26 mouse cellular contexts compared by ENCODE assay signal in the genomic region with DNA sequence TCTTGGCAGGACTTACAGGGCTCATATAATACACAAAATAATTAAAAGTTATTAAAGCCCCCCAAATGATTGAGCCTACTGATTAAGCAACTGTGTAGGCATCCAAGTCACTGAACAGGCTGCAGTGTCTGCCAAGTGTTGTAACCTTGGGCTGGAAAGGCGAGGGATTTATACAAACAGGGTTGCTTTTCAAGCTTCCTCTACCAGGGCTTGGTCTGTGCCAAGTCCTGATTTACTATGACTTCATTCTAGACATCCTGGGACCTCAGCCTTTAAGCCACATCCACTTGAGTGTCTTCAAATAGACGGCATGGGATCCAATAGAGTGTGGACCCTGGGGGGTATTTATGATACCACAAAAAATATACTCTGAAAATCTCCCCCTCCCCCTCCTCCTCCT. TPM values are rescaled to one million over a fixed set of nuclear protein-coding genes. Genes with fewer than 3 reads are reported as not detected.
DNase-seq lines count a peak whose midpoint lies in the region; ATAC-seq lines count a peak whose summit lies in the region.
"Had no signal": no experiment of that assay in that cellular context is flagged by ENCODE, and none has a peak within 500 bp of the region (broad histone marks: within the 10 kb centered on the region; RNA-seq: fewer than 3 reads in every experiment).

No protein-coding gene starts in this region.

- H3K4me2 ChIP-seq in heart, embryonic 12.5 days: no peak overlapping the region
- H3K4me2 ChIP-seq in lung, embryonic 16.5 days (ENCODE audit: low read depth, low read length): no peak overlapping the region
- H3K4me2 ChIP-seq: forebrain, embryonic 12.5 days; heart, embryonic 13.5 days; hindbrain, embryonic 15.5 days; limb, embryonic 15.5 days; midbrain, embryonic 13.5 days; neural tube, embryonic 13.5 days had no signal

- 75% methylated on average over 2 of the region's 2 CpGs for WGBS in heart, embryonic 12.5 days
- 20% methylated on average over 2 of the region's 2 CpGs for WGBS in lung, embryonic 16.5 days

- H3K4me1 ChIP-seq in heart, embryonic 12.5 days (replicated peaks): no peaks in the 10 kb centered on the region
- peaks cover 10% of the 10 kb centered on the region for H3K4me1 ChIP-seq in lung, embryonic 16.5 days (replicated peaks; ENCODE audit: control insufficient read depth, insufficient read depth, low read length)
- H3K4me1 ChIP-seq: heart, embryonic 13.5 days; hindbrain, embryonic 15.5 days; neural tube, embryonic 13.5 days had no signal

- no peaks in the 10 kb centered on the region for H3K36me3 ChIP-seq in heart, embryonic 12.5 days
- no peaks in the 10 kb centered on the region for H3K36me3 ChIP-seq in lung, embryonic 16.5 days (ENCODE audit: control insufficient read depth, insufficient read depth, low read length)
- H3K36me3 ChIP-seq: forebrain, embryonic 12.5 days; G1E; heart, embryonic 13.5 days; hindbrain, embryonic 15.5 days; limb, embryonic 15.5 days; midbrain, embryonic 13.5 days; neural tube, embryonic 13.5 days had no signal

- H3K9me3 ChIP-seq in heart, embryonic 12.5 days (replicated peaks): 0 out of 2 replicates have a peak, but pooled peaks cover 2% of the 10 kb centered on the region
- H3K9me3 ChIP-seq in lung, embryonic 16.5 days (ENCODE audit: control insufficient read depth, low read length): no peaks in the 10 kb centered on the region
- H3K9me3 ChIP-seq: forebrain, embryonic 12.5 days; heart, embryonic 13.5 days; hindbrain, embryonic 15.5 days; limb, embryonic 15.5 days; midbrain, embryonic 13.5 days; neural tube, embryonic 13.5 days had no signal

- H3K9ac ChIP-seq in heart, embryonic 12.5 days: no peak overlapping the region
- no peak overlapping the region for H3K9ac ChIP-seq in lung, embryonic 16.5 days (ENCODE audit: low read length)
- H3K9ac ChIP-seq: forebrain, embryonic 12.5 days; heart, embryonic 13.5 days; hindbrain, embryonic 15.5 days; limb, embryonic 15.5 days; midbrain, embryonic 13.5 days; neural tube, embryonic 13.5 days had no signal

- no peak overlapping the region for H3K4me3 ChIP-seq in heart, embryonic 12.5 days
- H3K4me3 ChIP-seq in lung, embryonic 16.5 days (ENCODE audit: low read length): no peak overlapping the region
- H3K4me3 ChIP-seq: forebrain, embryonic 12.5 days; heart, embryonic 13.5 days; hindbrain, embryonic 15.5 days; limb, embryonic 15.5 days; midbrain, embryonic 13.5 days; neural tube, embryonic 13.5 days had no signal

- no peak overlapping the region for H3K27ac ChIP-seq in heart, embryonic 12.5 days (ENCODE audit: poor library complexity, severe bottlenecking)
- H3K27ac ChIP-seq in lung, embryonic 16.5 days (ENCODE audit: low read length): no peak overlapping the region
- H3K27ac ChIP-seq: forebrain, embryonic 12.5 days; heart, embryonic 13.5 days; hindbrain, embryonic 15.5 days; limb, embryonic 15.5 days; midbrain, embryonic 13.5 days; neural tube, embryonic 13.5 days had no signal

- H3K27me3 ChIP-seq in heart, embryonic 12.5 days (replicated peaks): no peaks in the 10 kb centered on the region
- H3K27me3 ChIP-seq in lung, embryonic 16.5 days (ENCODE audit: control insufficient read depth, insufficient read depth, low read depth, low read length): no peaks in the 10 kb centered on the region
- H3K27me3 ChIP-seq: forebrain, embryonic 12.5 days; heart, embryonic 13.5 days; hindbrain, embryonic 15.5 days; midbrain, embryonic 13.5 days; neural tube, embryonic 13.5 days had no signal

- ATAC-seq in heart, embryonic 12.5 days (ENCODE audit: insufficient number of reproducible peaks, low FRiP score): no peak
- peak; percentile 70 for ATAC-seq in lung, embryonic 16.5 days (ENCODE audit: low read depth)
- ATAC-seq: intestine, postnatal 0 days; midbrain, embryonic 13.5 days had no signal

- DNase-seq in adrenal gland, adult (ENCODE audit: inconsistent age in 2 of 2, low spot score in 1 of 2): peak; percentile 12 to 74
- DNase-seq in adrenal gland, postnatal 4 days (ENCODE audit: low spot score in 2 of 2): no peak
- DNase-seq in heart, adult 11 months: peak; percentile 46
- no peak for DNase-seq in lung, postnatal 14 days
- no peak for DNase-seq in ovary, postnatal 14 days (ENCODE audit: low spot score)
- DNase-seq in embryo, embryonic 10 days (ENCODE audit: low spot score): no peak
- DNase-seq: cerebellum, adult 18-20 months; cerebellum, postnatal 25 days; kidney, postnatal 14 days; spleen, adult 18-20 months; thymus, postnatal 25 days had no signal

RNA-seq across cellular contexts. Expression of a gene that starts 32.3 kb away (rescaled TPM):
- total RNA-seq in adrenal gland, postnatal 4 days (2021): under 1 TPM; 0.70 to 0.87 TPM
- not detected in 2 replicates for polyA plus RNA-seq in heart, embryonic 12.5 days (2016; fragmentation: Nextera tagmentation; extraction: Ambion mirVana)
- not detected in 2 replicates for polyA plus RNA-seq in lung, embryonic 16.5 days (2015; fragmentation: Nextera tagmentation; extraction: Ambion mirVana)
- total RNA-seq: G1E; gastrocnemius, adult 18-20 months; granulocyte monocyte progenitor cell, adult 5-6 weeks; heart, postnatal 25 days; megakaryocyte progenitor cell, adult 5-6 weeks had no signal
- polyA plus RNA-seq: forebrain, embryonic 12.5 days; heart, embryonic 13.5 days; intestine, postnatal 0 days; limb, embryonic 15.5 days; liver, embryonic 16.5 days; neural tube, embryonic 13.5 days had no signal

RNA-seq across cellular contexts. Expression of a gene that starts 39.9 kb away (rescaled TPM):
- 10 to 100 TPM; 16.1 to 19.1 TPM for total RNA-seq in adrenal gland, postnatal 4 days (2021)
- 6.1 TPM in 2 replicates for polyA plus RNA-seq in heart, embryonic 12.5 days (2016; fragmentation: Nextera tagmentation; extraction: Ambion mirVana)
- 7.5 and 10.2 TPM in 2 replicates for polyA plus RNA-seq in lung, embryonic 16.5 days (2015; fragmentation: Nextera tagmentation; extraction: Ambion mirVana)

Comparison
In these comparisons a context has a peak if more than half of its experiments do, and no peak if none do; other contexts are left out.
1. DNase-seq: peak in adrenal gland, adult (2 of 2) and heart, adult 11 months (single experiment); none in adrenal gland, postnatal 4 days (0 of 2), lung, postnatal 14 days (single experiment), ovary, postnatal 14 days (single experiment) and embryo, embryonic 10 days (single experiment).